ENCODE assay signal across 9 mouse cellular contexts in genomic region chr2:154507566-154508283, GRCm38 (mm10). TPM values are rescaled to one million over a fixed set of nuclear protein-coding genes. Genes with fewer than 3 reads are reported as not detected.
DNase-seq lines count a peak whose midpoint lies in the region; ATAC-seq lines count a peak whose summit lies in the region.
"Had no signal": no experiment of that assay in that cellular context is flagged by ENCODE, and none has a peak within 500 bp of the region (broad histone marks: within the 10 kb centered on the region; RNA-seq: fewer than 3 reads in every experiment).

No protein-coding gene starts in this region.

- H3K9me3 ChIP-seq in embryonic facial prominence, embryonic 14.5 days (ENCODE audit: control insufficient read depth, low read length), result no peaks in the 10 kb centered on the region
- H3K9me3 ChIP-seq in embryonic facial prominence, embryonic 10.5 days, result no peaks in the 10 kb centered on the region
- no peaks in the 10 kb centered on the region for H3K9me3 ChIP-seq in forebrain, embryonic 15.5 days

- no peak overlapping the region for H3K4me2 ChIP-seq in embryonic facial prominence, embryonic 14.5 days (ENCODE audit: low read depth, low read length)
- H3K4me2 ChIP-seq in forebrain, embryonic 15.5 days (replicated peaks), result no peak overlapping the region

- H3K4me1 ChIP-seq in embryonic facial prominence, embryonic 14.5 days (ENCODE audit: control insufficient read depth, insufficient read depth, low read length), result no peaks in the 10 kb centered on the region
- no peaks in the 10 kb centered on the region for H3K4me1 ChIP-seq in embryonic facial prominence, embryonic 10.5 days
- H3K4me1 ChIP-seq in forebrain, embryonic 15.5 days, result peaks cover 20% of the 10 kb centered on the region

- intact Hi-C loops in left cerebral cortex, postnatal 4 days (cut with DNase I), result no loop called here

- no peak overlapping the region for H3K4me3 ChIP-seq in embryonic facial prominence, embryonic 14.5 days (ENCODE audit: low read depth, low read length)
- no peak overlapping the region for H3K4me3 ChIP-seq in embryonic facial prominence, embryonic 10.5 days
- no peak overlapping the region for H3K4me3 ChIP-seq in forebrain, embryonic 15.5 days

- 78% methylated on average over 9 of the region's 9 CpGs for WGBS in embryonic facial prominence, embryonic 14.5 days
- 83% methylated on average over 9 of the region's 9 CpGs for WGBS in embryonic facial prominence, embryonic 10.5 days
- 59% methylated on average over 9 of the region's 9 CpGs for WGBS in forebrain, embryonic 15.5 days

- ATAC-seq in embryonic facial prominence, embryonic 14.5 days (ENCODE audit: low read depth), result no peak
- ATAC-seq in forebrain, embryonic 15.5 days (replicated peaks), result no peak

- peaks cover 64% of the 10 kb centered on the region for H3K36me3 ChIP-seq in embryonic facial prominence, embryonic 14.5 days (ENCODE audit: control insufficient read depth, insufficient read depth, low read length)
- H3K36me3 ChIP-seq in embryonic facial prominence, embryonic 10.5 days (replicated peaks), result peaks cover 97% of the 10 kb centered on the region
- H3K36me3 ChIP-seq in forebrain, embryonic 15.5 days, result peaks cover 30% of the 10 kb centered on the region

- H3K27me3 ChIP-seq in embryonic facial prominence, embryonic 14.5 days (replicated peaks; ENCODE audit: control insufficient read depth, insufficient read depth, low read length), result no peaks in the 10 kb centered on the region
- no peaks in the 10 kb centered on the region for H3K27me3 ChIP-seq in embryonic facial prominence, embryonic 10.5 days (replicated peaks; ENCODE audit: low read depth, poor library complexity, severe bottlenecking)
- no peaks in the 10 kb centered on the region for H3K27me3 ChIP-seq in forebrain, embryonic 15.5 days

- no peak overlapping the region for H3K9ac ChIP-seq in embryonic facial prominence, embryonic 14.5 days (ENCODE audit: low read depth, low read length)
- no peak overlapping the region for H3K9ac ChIP-seq in forebrain, embryonic 15.5 days (replicated peaks)

- no peak overlapping the region for H3K27ac ChIP-seq in embryonic facial prominence, embryonic 14.5 days (replicated peaks; ENCODE audit: low read depth, low read length)
- no peak overlapping the region for H3K27ac ChIP-seq in embryonic facial prominence, embryonic 10.5 days (replicated peaks)
- peak overlapping the region; percentile 55 for H3K27ac ChIP-seq in forebrain, embryonic 15.5 days (replicated peaks)

- DNase-seq in embryonic facial prominence, embryonic 14.5 days (ENCODE audit: low spot score), result peak; percentile 11
- no peak for DNase-seq in embryonic facial prominence, embryonic 10.5 days (ENCODE audit: low spot score)
- DNase-seq in right cerebral cortex, adult 18-20 months, result peak; percentile 61
- DNase-seq in right cerebral cortex, postnatal 4 days, result no peak
- DNase-seq in left cerebral cortex, postnatal 4 days, result peak; percentile 18
- peak; percentile 34 for DNase-seq in skeletal muscle tissue, adult 2 months (ENCODE audit: low read depth, low spot score)
- no peak for DNase-seq in embryo, embryonic 10.5 days (ENCODE audit: low spot score)

RNA-seq across cellular contexts. Expression of gene 1700003F12Rik, which starts 39.2 kb away (rescaled TPM):
- polyA plus RNA-seq in embryonic facial prominence, embryonic 14.5 days (2014; fragmentation: Nextera tagmentation; extraction: Ambion mirVana), result 0.63 and 0.78 TPM in 2 replicates
- 1.3 and 2.9 TPM in 2 replicates for polyA plus RNA-seq in embryonic facial prominence, embryonic 10.5 days (2016; fragmentation: Nextera tagmentation; extraction: Ambion mirVana)
- 1.9 and 2.6 TPM in 2 replicates for polyA plus RNA-seq in forebrain, embryonic 15.5 days (2015; fragmentation: Nextera tagmentation; extraction: Ambion mirVana)
- total RNA-seq in left cerebral cortex, postnatal 4 days (2021), result 1 to 10 TPM in 1 of 2 experiments, under 1 TPM in 1; 0.98 to 1.4 TPM
- total RNA-seq: gastrocnemius, adult 8-10 months had no signal

RNA-seq across cellular contexts. Expression of gene Actl10, which starts 43.9 kb away (rescaled TPM):
- polyA plus RNA-seq in embryonic facial prominence, embryonic 14.5 days (2014; fragmentation: Nextera tagmentation; extraction: Ambion mirVana), result not detected in 2 replicates
- polyA plus RNA-seq in embryonic facial prominence, embryonic 10.5 days (2016; fragmentation: Nextera tagmentation; extraction: Ambion mirVana), result 0.19 and 0.33 TPM in 2 replicates
- polyA plus RNA-seq in forebrain, embryonic 15.5 days (2015; fragmentation: Nextera tagmentation; extraction: Ambion mirVana), result 0.59 and 0.88 TPM in 2 replicates
- total RNA-seq in left cerebral cortex, postnatal 4 days (2021), result under 1 TPM in 1 of 2 experiments, not detected in 1; 0.26 TPM

RNA-seq across cellular contexts. Expression of gene Necab3, which starts 51.0 kb away (rescaled TPM):
- polyA plus RNA-seq in embryonic facial prominence, embryonic 14.5 days (2014; fragmentation: Nextera tagmentation; extraction: Ambion mirVana), result 2.4 and 3.9 TPM in 2 replicates
- 3.2 and 3.6 TPM in 2 replicates for polyA plus RNA-seq in embryonic facial prominence, embryonic 10.5 days (2016; fragmentation: Nextera tagmentation; extraction: Ambion mirVana)
- 22.2 and 27.8 TPM in 2 replicates for polyA plus RNA-seq in forebrain, embryonic 15.5 days (2015; fragmentation: Nextera tagmentation; extraction: Ambion mirVana)
- 10 to 100 TPM; 23.6 to 24.1 TPM for total RNA-seq in left cerebral cortex, postnatal 4 days (2021)

Comparison
In these comparisons a context has a peak if more than half of its experiments do, and no peak if none do; other contexts are left out.
1. DNase-seq: peak in embryonic facial prominence, embryonic 14.5 days (single experiment), right cerebral cortex, adult 18-20 months (single experiment), left cerebral cortex, postnatal 4 days (single experiment) and skeletal muscle tissue, adult 2 months (single experiment); none in embryonic facial prominence, embryonic 10.5 days (single experiment), right cerebral cortex, postnatal 4 days (single experiment) and embryo, embryonic 10.5 days (single experiment).